Mouse (Mus musculus): ENCODE data around the gene Pgrmc1. TPM values are rescaled to one million over a fixed set of nuclear protein-coding genes. Genes with fewer than 3 reads are reported as not detected.
"Not testable (repeated sequence)": the region's sequence is repeated elsewhere in the genome, so short reads cannot be mapped to it uniquely, and the experiment has no call there.

The Pgrmc1 gene
- 10 to 100 TPM; 48.1 to 50.1 TPM for total RNA-seq (2021)
- long read RNA-seq, experiment 1, transcript Pgrmc1-201 (3 exons, 1,857 nt), result major isoform, 91 of 94 reads
- long read RNA-seq, experiment 1, partial matches to known transcripts, result 1 of 94 reads
- long read RNA-seq, experiment 1, other reads (novel, unspliced or antisense), result 2 of 94 reads
- long read RNA-seq, experiment 2, transcript Pgrmc1-201 (3 exons, 1,857 nt), result major isoform, 102 of 107 reads
- long read RNA-seq, experiment 2, partial matches to known transcripts, result 2 of 107 reads
- long read RNA-seq, experiment 2, other reads (novel, unspliced or antisense), result 3 of 107 reads

- DNase-seq (ENCODE audit: low spot score in 2 of 2), result peak; percentile 65 to 78
Measured at GRCm38 (mm10) chrX:36597707-36598389, at the start of gene Pgrmc1. Pgrmc1 (plus strand) TSS chrX:36598206.

DNA sequence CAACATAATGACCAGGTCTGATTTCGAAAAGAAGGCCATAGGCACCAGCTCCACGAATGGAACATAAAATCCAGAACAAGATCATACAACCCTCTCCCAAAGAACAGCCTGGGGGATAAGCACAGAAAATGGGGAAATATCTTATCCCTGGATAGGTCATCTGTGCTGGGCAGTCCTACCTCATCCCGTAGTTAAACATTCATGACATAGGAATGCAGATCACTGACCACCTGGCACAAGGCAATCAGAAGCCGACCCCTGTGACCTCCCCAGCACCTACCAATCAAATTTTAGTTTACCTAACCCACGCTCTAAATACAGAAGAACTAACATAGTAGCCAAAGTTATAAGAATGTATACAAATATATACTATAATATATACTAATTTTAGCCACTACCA, 49.2 kb upstream of the Pgrmc1 start:
- DNase-seq (ENCODE audit: low spot score in 2 of 2), result no peak

DNA sequence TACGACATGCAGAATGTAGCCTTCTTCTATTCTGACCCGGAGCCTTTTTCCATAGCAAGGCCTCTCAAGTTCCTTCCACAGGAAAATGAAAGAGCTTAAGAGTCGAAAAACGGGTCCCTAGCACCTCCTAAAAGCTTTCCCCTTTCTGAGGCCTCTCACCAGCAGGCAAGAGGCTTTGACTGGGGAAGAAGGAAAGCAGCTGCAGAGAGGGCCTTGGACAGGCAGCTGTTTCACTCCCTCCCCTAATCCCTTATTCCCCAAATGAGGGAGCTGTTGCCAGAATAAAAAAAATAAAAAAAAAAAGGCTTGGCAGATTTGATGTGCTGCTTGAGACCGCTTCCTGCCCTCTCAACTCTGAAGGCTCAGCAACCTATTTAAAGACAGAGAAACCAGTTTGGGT, 47.1 kb upstream of the Pgrmc1 start:
- DNase-seq (ENCODE audit: low spot score in 2 of 2), result peak; percentile 34 to 65

- peak in 1 of 2 experiments; percentile 10 for DNase-seq (ENCODE audit: low spot score in 2 of 2)
Measured at GRCm38 (mm10) chrX:36551351-36551750, 46.7 kb upstream of the Pgrmc1 start.

DNA sequence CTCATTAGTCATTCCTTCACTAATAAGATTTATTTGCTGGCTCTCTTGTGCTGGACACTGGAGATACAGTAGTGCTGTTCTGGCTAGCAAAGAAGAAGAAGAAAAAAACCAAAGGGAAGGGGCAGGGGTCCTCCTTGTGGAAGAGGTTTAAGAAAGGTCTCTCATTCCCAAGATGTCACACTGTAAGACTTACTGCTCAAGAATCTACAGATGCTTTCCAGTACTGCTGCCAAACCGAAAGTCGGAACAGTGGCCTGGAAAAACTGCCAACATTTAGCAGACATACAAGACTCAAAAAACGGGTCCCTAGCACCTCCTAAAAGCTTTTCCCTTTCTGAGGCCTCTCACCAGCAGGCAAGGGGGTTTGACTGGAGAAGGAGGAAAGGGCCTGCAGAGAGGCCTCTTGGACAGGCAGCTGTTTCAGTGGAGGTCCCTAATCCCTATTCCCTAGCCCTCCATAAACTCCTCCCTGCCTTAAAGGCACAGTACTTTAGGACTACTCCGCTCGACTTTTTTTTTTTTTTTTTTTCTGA, 45.9 kb upstream of the Pgrmc1 start:
- DNase-seq (ENCODE audit: low spot score in 2 of 2), result peak; percentile 23 to 60

DNA sequence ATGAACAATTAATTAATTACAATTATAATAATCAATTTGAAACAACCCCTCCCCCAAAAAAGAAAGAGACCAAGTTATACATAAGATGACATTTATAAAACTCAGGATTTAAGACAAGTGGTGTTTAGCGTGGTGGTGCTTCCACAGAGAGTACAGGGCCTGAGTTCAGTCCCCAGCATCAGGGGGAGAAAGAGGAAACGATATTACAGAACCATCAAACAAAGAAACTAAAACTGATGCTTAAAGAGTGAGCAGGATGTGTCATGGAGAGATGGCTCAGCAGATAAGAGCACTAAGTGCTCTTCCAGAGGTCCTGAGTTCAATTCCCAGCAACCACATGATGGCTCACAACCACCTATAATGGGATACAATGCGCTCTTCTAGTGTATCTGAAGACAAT, 45.3 kb upstream of the Pgrmc1 start:
- no peak for DNase-seq (ENCODE audit: low spot score in 2 of 2)

DNA sequence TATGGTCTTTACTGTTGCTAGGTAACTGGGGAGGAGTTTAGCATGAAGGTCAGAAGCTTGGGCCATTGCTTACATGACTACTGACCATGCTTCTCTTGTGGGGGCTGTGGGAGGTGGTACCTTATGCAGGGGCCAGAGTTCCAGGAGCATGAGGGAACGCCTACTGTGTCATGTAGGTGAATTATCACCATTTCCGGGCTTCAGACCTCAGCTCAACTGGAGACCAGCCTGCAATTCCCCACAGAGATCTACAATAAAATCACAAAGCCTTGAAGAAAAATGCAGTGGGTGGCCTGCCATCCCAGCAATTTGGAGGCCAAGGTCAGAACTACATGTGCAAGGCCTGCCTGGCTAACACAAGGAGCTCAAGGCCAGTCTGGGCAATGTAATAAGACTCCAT, 42.8 kb upstream of the Pgrmc1 start:
- not testable (repeated sequence) for DNase-seq (ENCODE audit: low spot score in 2 of 2)

DNA sequence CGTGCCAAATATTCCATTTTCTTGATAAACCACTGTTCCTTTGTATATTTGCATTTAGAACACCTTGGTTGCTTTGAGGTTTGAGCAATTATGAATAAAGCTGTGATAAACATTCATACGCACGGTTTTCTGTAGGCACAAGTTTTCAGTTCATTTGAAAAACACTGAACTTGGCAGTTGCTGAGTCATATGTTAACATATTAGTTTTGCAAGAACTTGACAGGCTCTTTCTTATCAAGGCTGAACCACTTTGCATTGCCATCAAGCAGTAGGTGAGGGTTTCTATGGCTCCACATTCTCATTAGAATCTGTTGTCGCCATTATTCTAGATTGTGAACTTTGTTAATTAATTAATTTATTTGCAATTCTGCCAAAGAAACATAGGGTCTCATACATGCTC, 37.8 kb upstream of the Pgrmc1 start:
- no peak for DNase-seq (ENCODE audit: low spot score in 2 of 2)

GRCm38 (mm10) chrX:36561650-36562049, 36.4 kb upstream of the Pgrmc1 start:
- DNase-seq (ENCODE audit: low spot score in 2 of 2), result peak in 1 of 2 experiments; percentile 43

DNA sequence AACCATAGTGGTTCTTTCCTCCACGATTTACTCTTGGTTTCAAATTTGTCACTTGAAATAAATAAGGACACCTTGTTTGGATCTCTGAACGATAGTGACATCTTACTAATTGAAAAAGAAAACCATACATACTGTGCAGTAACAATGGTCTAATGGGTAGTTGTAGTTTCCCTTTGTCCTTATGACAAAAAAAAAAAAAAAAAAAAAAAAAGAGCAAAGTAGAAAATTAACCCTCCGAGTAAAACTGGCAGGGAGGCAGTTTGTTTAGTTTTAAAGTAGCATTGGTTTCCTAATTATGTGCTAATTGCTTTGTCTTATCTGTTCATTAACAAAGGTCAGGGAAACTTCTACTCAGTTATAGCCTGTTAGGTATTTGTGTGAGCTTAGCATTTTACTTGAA, 35.9 kb upstream of the Pgrmc1 start:
- DNase-seq (ENCODE audit: low spot score in 2 of 2), result no peak

DNA sequence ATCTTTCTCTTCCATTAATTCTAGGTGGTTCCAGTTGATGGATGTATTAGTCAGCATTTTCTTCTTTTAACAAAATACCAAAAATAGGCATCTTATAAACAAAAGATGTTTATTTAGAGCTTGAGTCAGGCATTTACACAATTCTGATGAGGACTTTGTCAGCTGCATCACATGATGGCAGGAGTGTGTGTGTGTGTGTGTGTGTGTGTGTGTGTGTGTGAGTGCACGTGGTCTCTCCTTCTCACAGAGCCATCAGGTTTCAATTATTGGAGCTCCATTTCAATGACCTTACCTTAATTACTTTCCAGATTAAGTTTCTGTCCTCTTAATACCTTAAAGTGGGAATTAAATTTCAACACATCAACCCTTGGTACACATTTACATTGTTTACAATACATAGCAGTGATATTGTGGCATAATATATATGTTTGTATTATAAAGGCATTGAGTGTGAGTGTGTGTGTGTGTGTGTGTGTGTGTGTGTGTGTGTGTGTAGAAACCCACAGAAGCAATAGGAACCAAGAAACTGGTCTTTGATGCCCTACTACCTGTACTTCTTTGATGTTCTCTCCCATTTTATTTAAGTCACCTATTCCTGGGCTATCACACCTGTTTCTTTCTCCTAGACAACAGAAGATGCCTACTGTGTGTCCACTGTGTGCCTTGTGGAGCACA, 11.2 kb upstream of the Pgrmc1 start:
- no peak for DNase-seq (ENCODE audit: low spot score in 2 of 2)

DNA sequence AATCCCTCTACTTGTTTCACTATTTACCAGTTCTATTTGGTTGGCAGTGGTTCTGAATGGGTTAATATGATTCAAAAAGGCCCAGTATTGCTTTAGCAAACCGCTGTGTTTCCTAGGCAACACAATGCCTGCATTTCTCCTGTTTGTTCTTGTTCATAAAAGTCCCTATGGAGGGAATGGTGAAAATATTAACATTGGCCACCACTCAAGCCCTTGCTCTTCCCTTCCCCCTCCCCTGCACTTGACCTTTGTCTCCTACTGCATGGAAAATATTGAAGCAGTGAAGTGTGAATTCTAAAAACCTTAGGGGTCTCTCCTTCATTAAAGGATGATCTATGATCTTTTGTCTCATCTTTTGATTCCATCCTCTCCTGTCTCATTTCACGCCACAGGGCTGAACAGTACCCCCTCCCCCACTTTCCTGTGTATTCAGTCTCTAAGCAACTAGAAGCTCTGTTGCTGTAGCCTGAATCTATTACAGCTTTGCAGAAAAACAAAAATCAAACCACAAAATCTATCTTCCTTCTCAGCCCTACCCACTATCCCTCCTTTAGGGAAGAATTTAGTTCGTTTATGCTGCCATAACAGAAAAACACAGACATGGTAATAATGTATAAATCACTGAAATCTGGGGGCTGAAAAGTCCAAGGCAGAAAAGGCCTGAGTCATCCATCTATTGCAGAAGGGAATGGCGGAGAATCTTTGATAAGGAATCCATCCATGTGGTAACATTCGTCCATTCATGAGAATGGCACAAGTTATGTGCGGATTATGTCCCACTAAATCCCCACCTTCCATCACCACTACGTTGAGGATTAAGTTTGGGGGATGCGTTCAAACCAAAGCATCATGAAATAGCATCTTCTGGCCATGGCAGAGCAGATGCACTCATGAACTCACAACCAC, 10.4 kb upstream of the Pgrmc1 start:
- no peak for DNase-seq (ENCODE audit: low spot score in 2 of 2)

DNA sequence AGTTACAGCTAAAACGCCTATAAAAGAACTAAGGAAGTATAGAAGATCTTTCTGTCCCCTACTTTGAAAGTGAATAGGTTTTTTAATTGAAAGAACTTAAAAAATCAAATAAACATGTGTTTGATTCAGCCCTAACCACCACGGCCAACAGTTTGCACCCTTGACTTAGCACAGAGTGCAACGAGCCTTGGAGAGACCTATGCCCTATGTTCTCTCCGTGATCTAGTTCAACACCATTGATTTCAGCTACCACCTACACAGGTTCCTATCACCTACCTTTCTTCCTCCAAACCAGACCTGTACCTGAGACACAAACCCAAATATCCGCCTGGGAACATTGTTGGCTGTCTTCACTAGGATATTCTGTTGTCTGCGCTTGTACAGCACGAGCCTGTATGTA, 7.7 kb upstream of the Pgrmc1 start:
- DNase-seq (ENCODE audit: low spot score in 2 of 2), result no peak

- no peak for DNase-seq (ENCODE audit: low spot score in 2 of 2)
Measured at GRCm38 (mm10) chrX:36591120-36591519, 6.9 kb upstream of the Pgrmc1 start.

DNA sequence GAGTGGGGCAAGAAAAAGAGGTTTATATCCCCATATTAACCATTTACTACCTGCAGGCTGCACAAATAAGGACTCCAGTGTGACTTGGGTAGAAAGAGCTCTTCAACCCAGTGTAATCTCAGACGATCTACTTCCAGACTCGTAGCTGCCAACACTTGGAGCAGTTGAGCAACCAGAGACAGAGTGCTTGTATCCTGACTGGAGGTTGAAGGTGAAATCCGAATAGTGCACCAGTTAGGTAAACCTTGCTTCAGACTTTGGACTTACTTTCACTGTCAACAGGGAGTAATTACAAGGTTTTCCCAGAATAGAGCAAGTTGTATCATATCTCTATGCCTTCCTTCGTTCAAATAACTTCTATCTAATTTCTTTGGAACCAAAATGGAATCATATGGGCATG, 6.5 kb upstream of the Pgrmc1 start:
- DNase-seq (ENCODE audit: low spot score in 2 of 2), result no peak

GRCm38 (mm10) chrX:36595247-36595646, 2.8 kb upstream of the Pgrmc1 start:
- no peak for DNase-seq (ENCODE audit: low spot score in 2 of 2)

DNA sequence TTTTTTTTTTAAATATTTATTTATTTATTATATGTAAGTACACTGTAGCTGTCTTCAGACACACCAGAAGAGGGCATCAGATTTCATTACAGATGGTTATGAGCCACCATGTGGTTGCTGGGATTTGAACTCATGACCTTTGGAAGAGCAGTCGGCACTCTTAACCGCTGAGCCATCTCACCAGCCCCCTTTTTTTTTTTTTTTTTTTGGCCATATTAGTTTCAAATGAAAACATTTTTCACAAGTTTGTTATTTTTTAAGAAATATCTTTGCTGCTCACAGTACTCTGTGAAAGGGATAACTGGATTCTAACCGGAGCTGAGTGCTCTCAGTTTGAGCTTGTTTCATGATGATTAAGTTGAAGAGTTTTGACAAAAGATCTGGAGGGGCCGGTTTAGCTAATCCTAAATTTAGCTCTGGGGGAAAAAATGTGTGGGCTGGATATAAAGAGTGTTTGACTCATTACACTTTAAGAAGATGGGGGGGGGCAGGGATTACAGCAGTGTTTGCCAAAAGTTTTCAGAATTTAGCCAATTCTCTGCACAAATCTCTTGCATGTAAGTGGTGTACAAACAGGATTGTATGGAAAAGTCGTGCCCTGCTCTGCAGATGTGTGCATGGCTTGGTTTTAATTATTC, 1.4 kb upstream of the Pgrmc1 start:
- not testable (repeated sequence) for DNase-seq (ENCODE audit: low spot score in 2 of 2)

GRCm38 (mm10) chrX:36598390-36598810, 394 bp downstream of the Pgrmc1 start:
- peak in 1 of 2 experiments; percentile 19 for DNase-seq (ENCODE audit: low spot score in 2 of 2)

DNA sequence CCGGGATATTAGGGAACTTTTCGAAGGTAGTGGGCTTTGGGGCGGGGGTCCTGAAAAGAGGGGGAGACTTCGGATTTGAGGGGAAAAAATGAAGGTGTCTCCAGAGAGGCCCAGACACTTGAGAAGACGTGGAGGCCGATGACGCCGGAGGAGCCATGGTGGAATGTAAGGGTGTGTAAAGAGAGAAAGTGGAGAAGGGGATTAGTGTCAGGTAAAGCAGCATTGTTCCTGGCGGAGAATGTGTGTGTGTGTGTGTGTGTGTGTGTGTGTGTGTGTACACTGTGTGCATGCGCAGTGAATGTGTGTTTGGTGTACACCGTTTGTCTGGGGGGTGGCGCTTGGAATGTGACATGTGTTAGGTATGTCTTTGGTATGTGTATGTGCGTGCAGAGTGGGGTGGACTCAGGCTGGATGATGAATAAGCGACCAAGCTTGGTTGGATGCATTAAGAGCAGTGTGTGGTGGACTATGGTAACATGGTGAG, 897 bp downstream of the Pgrmc1 start:
- DNase-seq (ENCODE audit: low spot score in 2 of 2), result peak in 1 of 2 experiments; percentile 8

- DNase-seq (ENCODE audit: low spot score in 2 of 2), result no peak
Measured at GRCm38 (mm10) chrX:36599656-36600055, 1.6 kb downstream of the Pgrmc1 start.

Data from gastrocnemius, postnatal 4 days (tissue).